Mouse (Mus musculus) hindbrain, embryonic 14.5 days (tissue): Measurements from ENCODE around the gene Lrrc9. TPM values are rescaled to one million over a fixed set of nuclear protein-coding genes. Genes with fewer than 3 reads are reported as not detected.
A peak's percentile ranks its signal among the peaks of the same experiment; 100 is the strongest.

ENCODE experiments used
- ATAC-seq: fragments of 200-750 bp; cut with Nextera tagmentation; 2 replicates; pipeline ENCODE4 v1.8.0; 2017; ENCODE audit warnings: moderate number of reproducible peaks, mild to moderate bottlenecking, moderate TSS enrichment, moderate library complexity; ENCODE audit not compliant: low FRiP score
- DNase-seq: peaks from one replicate; pipeline ENCODE4 v3.0.0-alpha.2; 2015; ENCODE audit warnings: low spot score
- H3K27ac ChIP-seq: fragments of 300-500 bp; sonication (generic); 2 replicates; pipeline ENCODE4 v1.5.1; 2014; ENCODE audit warnings: mild to moderate bottlenecking, moderate library complexity
- H3K27me3 ChIP-seq: fragments of 300-500 bp; sonication (generic); 2 replicates; pipeline ENCODE4 v1.6.1; 2014; ENCODE audit warnings: mild to moderate bottlenecking, low read length, mixed read lengths; ENCODE audit not compliant: control insufficient read depth, insufficient read depth
- H3K36me3 ChIP-seq: fragments of 300-500 bp; sonication (generic); replicated peaks from 2 replicates; pipeline ENCODE4 v1.6.1; 2014; ENCODE audit not compliant: control insufficient read depth, insufficient read depth
- H3K4me1 ChIP-seq: fragments of 300-500 bp; sonication (generic); replicated peaks from 2 replicates; pipeline ENCODE4 v1.6.1; 2014; ENCODE audit warnings: antibody characterized with exemption, low read length, mixed read lengths; ENCODE audit not compliant: control insufficient read depth, insufficient read depth
- H3K4me2 ChIP-seq: fragments of 300-500 bp; sonication (generic); replicated peaks from 2 replicates; pipeline ENCODE4 v1.6.1; 2014; ENCODE audit warnings: mild to moderate bottlenecking, moderate library complexity
- H3K4me3 ChIP-seq: fragments of 300-500 bp; sonication (generic); replicated peaks from 2 replicates; pipeline ENCODE4 v1.5.1; 2014; ENCODE audit warnings: mild to moderate bottlenecking, low read length
- H3K9ac ChIP-seq: fragments of 300-500 bp; sonication (generic); 2 replicates; pipeline ENCODE4 v1.6.1; 2014
- H3K9me3 ChIP-seq: fragments of 300-500 bp; sonication (generic); 2 replicates; pipeline ENCODE4 v1.6.1; 2016; ENCODE audit warnings: low read length; ENCODE audit not compliant: control insufficient read depth
- WGBS: fragments of 180-500 bp; shearing (Covaris S2); extraction: QIAGEN DNeasy Blood & Tissue Kit; methylation state at CpG from one replicate; pipeline ENCODE4 v1.1.7; 2014; 5-methylcytosine and 5-hydroxymethylcytosine counted together
- polyA plus RNA-seq: library from polyadenylated mRNA; unstranded; fragments of >200 nt; fragmentation: Nextera tagmentation; extraction: Ambion mirVana; gene quantifications from 2 replicates; pipeline ENCODE4 v1.2.1, GENCODE M21; 2014

Lrrc9 gene
- polyA plus RNA-seq, 1 experiment from 2014 or later: 4.5 TPM

GRCm38 (mm10) chr12:72461894-72462530 is 20.3 kb downstream of the Lrrc9 start:
- ATAC-seq (no peak), DNase-seq (peak; percentile 83)
- no peaks in the 10 kb centered on the region for H3K27me3 ChIP-seq
- no peaks in the 10 kb centered on the region for H3K9me3 ChIP-seq
- H3K9ac ChIP-seq: no peak overlapping the region
- H3K4me2 ChIP-seq: peak overlapping the region; percentile 4; the same call in 1 of the 2 replicates
- WGBS: 47% methylated on average over 5 of the region's 5 CpGs
- H3K36me3 ChIP-seq: no peaks in the 10 kb centered on the region
- H3K27ac ChIP-seq: no peak overlapping the region
- no peaks in the 10 kb centered on the region for H3K4me1 ChIP-seq
- no peak overlapping the region for H3K4me3 ChIP-seq

GRCm38 (mm10) chr12:72465826-72466501 is 24.3 kb downstream of the Lrrc9 start:
- Histone ChIP-seq H3K27me3 (no peaks in the 10 kb centered on the region), H3K9ac (no peak overlapping the region), H3K9me3 (no peaks in the 10 kb centered on the region), H3K4me1 (no peaks in the 10 kb centered on the region), H3K36me3 (no peaks in the 10 kb centered on the region), H3K4me3 (no peak overlapping the region), H3K27ac (no peak overlapping the region), H3K4me2 (no peak overlapping the region)
- ATAC-seq (no peak), DNase-seq (no peak)
- WGBS: 94% methylated on average over 5 of the region's 5 CpGs

GRCm38 (mm10) chr12:72467269-72467668 is 25.6 kb downstream of the Lrrc9 start:
- DNase-seq: no peak
- no peak overlapping the region for H3K27ac ChIP-seq
- no peak overlapping the region for H3K9ac ChIP-seq
- H3K4me1 ChIP-seq: no peaks in the 10 kb centered on the region
- WGBS: 100% methylated on average over 1 of the region's 1 CpGs
- no peak overlapping the region for H3K4me2 ChIP-seq
- H3K9me3 ChIP-seq: no peaks in the 10 kb centered on the region
- no peak for ATAC-seq
- H3K4me3 ChIP-seq: no peak overlapping the region
- no peaks in the 10 kb centered on the region for H3K27me3 ChIP-seq
- no peaks in the 10 kb centered on the region for H3K36me3 ChIP-seq

GRCm38 (mm10) chr12:72467789-72468188 is 26.1 kb downstream of the Lrrc9 start:
- Histone ChIP-seq H3K9ac (no peak overlapping the region), H3K27ac (no peak overlapping the region), H3K4me1 (no peaks in the 10 kb centered on the region), H3K4me2 (no peak overlapping the region), H3K9me3 (no peaks in the 10 kb centered on the region), H3K27me3 (no peaks in the 10 kb centered on the region), H3K4me3 (no peak overlapping the region), H3K36me3 (no peaks in the 10 kb centered on the region)
- DNase-seq (no peak), ATAC-seq (no peak)
- WGBS: 91% methylated on average over 4 of the region's 4 CpGs

GRCm38 (mm10) chr12:72476773-72477450 is 35.2 kb downstream of the Lrrc9 start:
- no peak for DNase-seq
- no peaks in the 10 kb centered on the region for H3K4me1 ChIP-seq
- no peak overlapping the region for H3K27ac ChIP-seq
- no peak overlapping the region for H3K9ac ChIP-seq
- ATAC-seq: no peak
- H3K27me3 ChIP-seq: no peaks in the 10 kb centered on the region
- no peaks in the 10 kb centered on the region for H3K36me3 ChIP-seq
- H3K4me3 ChIP-seq: no peak overlapping the region
- no peaks in the 10 kb centered on the region for H3K9me3 ChIP-seq
- 84% methylated on average over 2 of the region's 2 CpGs for WGBS
- H3K4me2 ChIP-seq: no peak overlapping the region

- Histone ChIP-seq H3K27me3 (no peaks in the 10 kb centered on the region), H3K4me1 (no peaks in the 10 kb centered on the region), H3K36me3 (no peaks in the 10 kb centered on the region), H3K27ac (no peak overlapping the region), H3K4me2 (no peak overlapping the region), H3K9ac (no peak overlapping the region), H3K4me3 (no peak overlapping the region), H3K9me3 (no peaks in the 10 kb centered on the region)
- ATAC-seq: no peak
- DNase-seq: no peak
These were observed 40.6 kb downstream of the Lrrc9 start for GRCm38 (mm10) chr12:72482226-72482625.

GRCm38 (mm10) chr12:72484872-72485271 is 43.2 kb downstream of the Lrrc9 start:
- Histone ChIP-seq H3K9ac (no peak overlapping the region), H3K9me3 (no peaks in the 10 kb centered on the region), H3K27me3 (no peaks in the 10 kb centered on the region), H3K4me1 (no peaks in the 10 kb centered on the region), H3K4me3 (no peak overlapping the region), H3K36me3 (no peaks in the 10 kb centered on the region), H3K27ac (no peak overlapping the region), H3K4me2 (no peak overlapping the region)
- DNase-seq (no peak), ATAC-seq (no peak)

GRCm38 (mm10) chr12:72487498-72487897 is 45.8 kb downstream of the Lrrc9 start:
- H3K9me3 ChIP-seq: no peaks in the 10 kb centered on the region
- no peaks in the 10 kb centered on the region for H3K4me1 ChIP-seq
- H3K4me3 ChIP-seq: no peak overlapping the region
- no peak overlapping the region for H3K27ac ChIP-seq
- no peak overlapping the region for H3K9ac ChIP-seq
- no peak overlapping the region for H3K4me2 ChIP-seq
- WGBS: 83% methylated on average over 3 of the region's 3 CpGs
- no peaks in the 10 kb centered on the region for H3K36me3 ChIP-seq
- ATAC-seq (no peak), DNase-seq (no peak)
- H3K27me3 ChIP-seq: no peaks in the 10 kb centered on the region

- DNase-seq (no peak), ATAC-seq (no peak)
- no peak overlapping the region for H3K4me3 ChIP-seq
- H3K9ac ChIP-seq: no peak overlapping the region
- H3K27me3 ChIP-seq: no peaks in the 10 kb centered on the region
- H3K27ac ChIP-seq: no peak overlapping the region
- 95% methylated on average over 3 of the region's 3 CpGs for WGBS
- H3K36me3 ChIP-seq: no peaks in the 10 kb centered on the region; the same call in 1 of the 2 replicates
- H3K4me2 ChIP-seq: no peak overlapping the region
- H3K4me1 ChIP-seq: no peaks in the 10 kb centered on the region
- no peaks in the 10 kb centered on the region for H3K9me3 ChIP-seq
These were observed 48.3 kb downstream of the Lrrc9 start for GRCm38 (mm10) chr12:72489995-72490394.
